Mouse (Mus musculus): ENCODE data around the gene Zfyve27.

DNA sequence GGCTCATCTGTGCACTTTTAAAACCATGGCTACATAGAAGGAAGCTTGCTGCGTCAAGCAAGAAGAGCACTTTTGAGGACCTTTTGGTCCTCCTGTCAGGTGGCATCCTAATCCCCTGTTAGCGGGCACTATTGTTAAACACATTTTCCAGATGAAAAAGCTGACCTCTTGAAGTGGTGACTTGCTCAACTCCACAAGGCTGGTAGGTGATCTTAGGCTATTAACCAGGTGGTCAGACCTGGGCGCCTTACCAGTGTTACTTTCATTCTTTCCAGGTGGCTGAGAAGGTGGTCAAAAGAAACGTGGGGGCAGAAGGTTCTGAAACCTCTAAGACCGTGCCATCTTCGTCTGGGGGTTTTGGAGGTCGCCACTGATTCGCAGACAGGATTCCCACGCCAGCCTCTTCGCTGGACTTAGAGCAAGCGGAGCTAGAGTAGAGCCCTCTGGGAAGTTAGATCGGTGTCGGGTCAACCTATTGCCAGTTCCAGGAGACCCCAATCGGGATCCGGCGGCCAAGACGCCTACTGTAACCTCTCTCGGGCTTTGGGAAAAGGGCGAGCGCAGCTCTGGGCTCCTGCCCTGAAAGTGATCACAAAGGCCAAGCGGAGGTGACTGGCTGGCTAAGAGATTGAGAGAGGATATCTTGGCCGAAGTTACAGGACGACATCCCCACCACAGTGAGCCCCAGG, 35.6 kb upstream of the Zfyve27 start:
- TF ChIP-seq EP300 (optimal IDR thresholded peaks at IDR 0.05) (no peak), CTCF (IDR thresholded peaks at IDR 0.05; ENCODE audit: low read depth) (no peak)

All from stomach, postnatal 0 days (tissue).